Mouse (Mus musculus) forebrain, embryonic 16.5 days (tissue): ENCODE measurements around the gene Btnl10. TPM values are rescaled to one million over a fixed set of nuclear protein-coding genes. Genes with fewer than 3 reads are reported as not detected.
"Not testable (repeated sequence)": the region's sequence is repeated elsewhere in the genome, so short reads cannot be mapped to it uniquely, and the experiment has no call there.

Experiments
- ATAC-seq: fragments of 200-750 bp; cut with Nextera tagmentation; 2 replicates; pipeline ENCODE4 v1.8.0; 2017; ENCODE audit warnings: mild to moderate bottlenecking, moderate library complexity
- H3K27ac ChIP-seq: fragments of 300-500 bp; sonication (generic); 2 replicates; pipeline ENCODE4 v1.5.1; 2014; ENCODE audit warnings: low read length, control low read depth
- H3K27me3 ChIP-seq: fragments of 300-500 bp; sonication (generic); replicated peaks from 2 replicates; pipeline ENCODE4 v1.6.1; 2014; ENCODE audit warnings: low read length; ENCODE audit not compliant: control insufficient read depth, insufficient read depth
- H3K36me3 ChIP-seq: fragments of 300-500 bp; sonication (generic); 2 replicates; pipeline ENCODE4 v1.6.1; 2014; ENCODE audit not compliant: control insufficient read depth, insufficient read depth
- H3K4me1 ChIP-seq: fragments of 300-500 bp; sonication (generic); replicated peaks from 2 replicates; pipeline ENCODE4 v1.6.1; 2014; ENCODE audit warnings: low read length; ENCODE audit not compliant: control insufficient read depth, insufficient read depth
- H3K4me2 ChIP-seq: fragments of 300-500 bp; sonication (generic); 2 replicates; pipeline ENCODE4 v1.6.1; 2014; ENCODE audit warnings: mild to moderate bottlenecking, low read length, control low read depth
- H3K4me3 ChIP-seq: fragments of 300-500 bp; sonication (generic); replicated peaks from 2 replicates; pipeline ENCODE4 v1.5.1; 2014; ENCODE audit warnings: mild to moderate bottlenecking, low read length, control low read depth
- H3K9ac ChIP-seq: fragments of 300-500 bp; sonication (generic); replicated peaks from 2 replicates; pipeline ENCODE4 v1.6.1; 2014; ENCODE audit warnings: low read depth, low read length, control low read depth
- H3K9me3 ChIP-seq: fragments of 300-500 bp; sonication (generic); 2 replicates; pipeline ENCODE4 v1.6.1; 2016; ENCODE audit warnings: low read length; ENCODE audit not compliant: control insufficient read depth
- WGBS: fragments of 180-500 bp; shearing (Covaris S2); extraction: QIAGEN DNeasy Blood & Tissue Kit; methylation state at CpG from one replicate; pipeline ENCODE4 v1.1.7; 2014; 5-methylcytosine and 5-hydroxymethylcytosine counted together
- polyA plus RNA-seq: library from polyadenylated mRNA; unstranded; fragments of >200 nt; fragmentation: Nextera tagmentation; extraction: Ambion mirVana; gene quantifications from 2 replicates; pipeline ENCODE4 v1.2.1, GENCODE M21; 2015

Gene Btnl10
- polyA plus RNA-seq, 1 experiment from 2014 or later, result not detected

DNA sequence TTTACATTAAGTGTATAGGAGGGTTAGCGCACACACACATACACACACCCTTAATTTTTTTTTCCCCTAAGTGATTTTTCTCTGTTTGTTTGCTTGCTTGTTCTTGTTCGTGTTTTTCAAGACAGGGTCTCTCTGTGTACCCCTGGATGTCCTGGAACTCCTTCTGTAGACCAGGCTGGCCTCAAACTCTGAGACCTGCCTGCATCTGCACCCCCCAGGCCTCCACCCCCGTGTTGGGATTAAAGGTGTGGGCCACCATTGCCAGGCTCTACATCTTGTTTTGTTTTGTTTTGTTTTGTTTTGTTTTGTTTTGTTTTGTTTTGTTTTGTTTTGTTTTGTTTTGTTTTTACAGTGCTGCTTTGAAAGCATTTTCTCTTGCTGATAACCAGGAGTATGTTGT is 29.6 kb downstream of the Btnl10 start:
- H3K36me3 ChIP-seq, result no peaks in the 10 kb centered on the region
- peaks cover 17% of the 10 kb centered on the region for H3K4me1 ChIP-seq
- no peaks in the 10 kb centered on the region for H3K9me3 ChIP-seq
- ATAC-seq, result no peak
- 75% methylated on average over 3 of the region's 3 CpGs for WGBS
- peak overlapping the region; percentile 86 for H3K4me2 ChIP-seq
- H3K4me3 ChIP-seq, result no peak overlapping the region; the same call in 1 of the 2 replicates
- H3K27me3 ChIP-seq, result no peaks in the 10 kb centered on the region
- H3K9ac ChIP-seq, result peak overlapping the region; percentile 74
- peak overlapping the region; percentile 100 for H3K27ac ChIP-seq

DNA sequence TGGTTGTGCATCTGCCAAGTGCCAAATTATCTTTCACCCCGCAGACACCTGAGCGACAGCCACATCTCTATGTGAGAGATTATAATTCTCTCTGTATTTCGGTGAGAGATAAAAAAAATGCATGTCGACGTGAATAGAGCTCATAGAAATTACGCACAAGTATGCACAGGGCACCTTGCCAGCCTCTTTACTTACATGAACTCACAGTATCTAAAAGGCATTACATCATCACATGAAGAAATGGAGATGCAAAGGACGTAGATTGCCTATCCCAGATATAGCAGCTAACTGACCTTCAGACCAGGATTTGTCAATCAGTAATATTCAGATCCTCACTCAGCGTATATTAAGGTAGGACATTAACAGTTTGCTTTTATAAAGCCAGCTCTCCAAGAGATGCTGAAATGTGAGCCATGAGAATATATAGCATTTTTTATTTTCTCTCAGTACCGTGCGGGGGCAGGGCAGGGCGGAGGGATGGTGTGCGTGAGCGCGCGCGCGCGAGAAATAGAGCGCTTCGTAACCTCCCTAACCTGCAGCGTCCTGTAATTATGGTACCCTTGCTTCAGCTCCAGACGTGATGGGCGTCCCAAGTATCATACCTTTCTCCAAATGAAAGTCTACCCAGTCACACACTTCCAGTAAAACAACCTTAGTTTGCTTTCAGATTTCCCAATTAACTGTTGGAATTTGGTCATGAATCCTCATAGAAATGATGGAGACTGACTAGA is 30.3 kb downstream of the Btnl10 start:
- Histone ChIP-seq H3K4me3 (peak overlapping the region; percentile 52), H3K36me3 (no peaks in the 10 kb centered on the region), H3K9ac (peak overlapping the region; percentile 74), H3K9me3 (no peaks in the 10 kb centered on the region), H3K4me1 (peaks cover 20% of the 10 kb centered on the region), H3K27me3 (no peaks in the 10 kb centered on the region), H3K27ac (peak overlapping the region; percentile 100), H3K4me2 (peak overlapping the region; percentile 86)
- ATAC-seq, result peak; percentile 57
- 3% methylated on average over 23 of the region's 23 CpGs for whole genome bisulfite sequencing

DNA sequence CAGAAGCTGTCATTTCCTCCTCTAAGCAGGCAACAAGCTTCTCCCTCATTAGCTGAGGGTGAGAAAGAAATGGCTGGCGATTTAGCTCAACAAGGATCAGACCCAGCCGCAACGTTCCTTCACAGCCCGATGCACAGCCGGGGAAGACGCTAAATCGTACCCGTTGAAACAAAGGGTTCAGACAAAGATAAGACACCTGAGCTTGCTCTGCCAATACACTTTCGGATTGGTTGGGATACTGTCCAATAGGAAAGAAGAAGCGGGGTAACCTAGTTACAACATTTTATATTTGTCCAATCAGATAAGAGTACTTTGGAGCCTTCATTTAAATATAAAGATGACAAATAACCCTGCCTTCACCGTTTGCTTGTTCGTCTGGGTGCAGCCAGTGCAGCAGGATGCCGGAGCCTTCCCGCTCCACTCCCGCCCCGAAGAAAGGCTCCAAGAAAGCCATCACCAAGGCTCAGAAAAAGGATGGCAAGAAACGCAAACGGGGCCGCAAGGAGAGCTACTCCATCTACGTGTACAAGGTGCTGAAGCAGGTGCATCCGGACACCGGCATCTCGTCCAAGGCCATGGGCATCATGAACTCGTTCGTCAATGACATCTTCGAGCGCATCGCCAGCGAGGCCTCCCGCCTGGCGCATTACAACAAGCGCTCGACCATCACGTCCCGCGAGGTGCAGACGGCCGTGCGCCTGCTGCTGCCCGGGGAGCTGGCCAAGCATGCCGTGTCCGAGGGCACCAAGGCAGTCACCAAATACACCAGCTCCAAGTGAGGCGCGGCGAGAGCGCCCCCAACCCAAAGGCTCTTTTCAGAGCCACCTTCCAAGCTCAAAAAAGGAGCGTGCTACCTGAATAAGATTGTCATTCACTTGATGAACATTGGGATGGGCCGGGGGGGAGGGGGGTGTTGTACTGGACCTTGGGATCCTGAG is 31.1 kb downstream of the Btnl10 start, which contains the start of gene Hist3h2ba:
Gene Hist3h2ba, plus strand, starts transcription at position 379 of the 938 bp plus-strand sequence.
- Histone ChIP-seq H3K9me3 (no peaks in the 10 kb centered on the region), H3K36me3 (no peaks in the 10 kb centered on the region), H3K4me1 (peaks cover 22% of the 10 kb centered on the region), H3K4me2 (peak within 1 kb of the TSS; percentile 86), H3K27me3 (no peaks in the 10 kb centered on the region), H3K4me3 (peak within 1 kb of the TSS; percentile 52), H3K27ac (peak within 1 kb of the TSS; percentile 100), H3K9ac (peak within 1 kb of the TSS; percentile 89)
- under 1% methylated on average over 48 of the region's 48 CpGs for WGBS
- ATAC-seq, result peak; percentile 88

GRCm38 (mm10) chr11:58949480-58950431 is 32.0 kb downstream of the Btnl10 start:
- Histone ChIP-seq H3K27me3 (no peaks in the 10 kb centered on the region), H3K9ac (peak overlapping the region; percentile 89), H3K9me3 (no peaks in the 10 kb centered on the region), H3K4me2 (peak overlapping the region; percentile 86), H3K36me3 (no peaks in the 10 kb centered on the region), H3K4me3 (peak overlapping the region; percentile 52), H3K4me1 (peaks cover 22% of the 10 kb centered on the region), H3K27ac (peak overlapping the region; percentile 100)
- whole genome bisulfite sequencing, result under 1% methylated on average over 20 of the region's 20 CpGs
- peak; percentile 67 for ATAC-seq

- Histone ChIP-seq H3K27ac (peak overlapping the region; percentile 100), H3K4me3 (no peak overlapping the region), H3K4me1 (peaks cover 24% of the 10 kb centered on the region), H3K9me3 (no peaks in the 10 kb centered on the region), H3K27me3 (no peaks in the 10 kb centered on the region), H3K4me2 (peak overlapping the region; percentile 86), H3K9ac (no peak overlapping the region), H3K36me3 (no peaks in the 10 kb centered on the region)
- WGBS, result 46% methylated on average over 5 of the region's 5 CpGs
- no peak for ATAC-seq
Observed at GRCm38 (mm10) chr11:58951210-58951609, 33.5 kb downstream of the Btnl10 start.

DNA sequence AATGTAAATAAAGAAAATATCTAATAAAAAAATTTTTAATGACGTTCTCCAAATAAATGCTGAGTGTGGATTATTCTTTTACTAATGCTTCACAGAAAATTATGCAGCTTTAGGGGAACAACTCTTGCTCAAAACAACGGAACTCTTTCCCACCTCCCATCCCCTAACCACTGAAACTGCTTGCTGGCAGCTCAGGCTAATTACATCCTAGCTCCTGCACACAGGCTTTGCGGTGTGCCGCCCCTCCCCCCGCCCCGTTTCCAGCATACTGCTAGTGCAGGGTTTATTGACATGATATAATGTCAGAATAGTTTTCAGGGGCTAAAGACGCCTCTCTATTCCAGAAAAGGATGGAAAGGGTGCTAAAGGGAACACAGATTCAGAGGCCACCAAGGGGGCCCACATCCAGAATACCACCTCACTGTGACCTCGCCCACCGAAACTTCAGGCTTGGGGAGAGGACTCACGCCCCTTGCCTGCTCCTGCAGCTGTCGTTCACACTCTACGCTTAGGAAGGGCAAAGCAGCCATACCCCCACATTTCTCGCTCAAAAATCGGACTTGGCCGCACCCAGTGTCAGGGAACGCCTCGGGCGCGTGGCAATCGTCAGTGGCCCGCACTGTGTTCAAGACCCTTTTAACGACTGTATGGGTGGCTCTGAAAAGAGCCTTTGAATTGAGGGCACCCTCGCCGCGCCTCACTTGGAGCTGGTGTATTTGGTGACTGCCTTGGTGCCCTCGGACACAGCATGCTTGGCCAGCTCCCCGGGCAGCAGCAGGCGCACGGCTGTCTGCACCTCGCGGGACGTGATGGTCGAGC is 35.9 kb downstream of the Btnl10 start:
- H3K4me3 ChIP-seq, result peak overlapping the region; percentile 99
- H3K9me3 ChIP-seq, result no peaks in the 10 kb centered on the region
- H3K4me1 ChIP-seq, result peaks cover 45% of the 10 kb centered on the region
- peak overlapping the region; percentile 85 for H3K4me2 ChIP-seq
- under 1% methylated on average over 33 of the region's 33 CpGs for WGBS
- H3K9ac ChIP-seq, result peak overlapping the region; percentile 96
- peak; percentile 14 for ATAC-seq
- H3K36me3 ChIP-seq, result no peaks in the 10 kb centered on the region
- peak overlapping the region; percentile 100 for H3K27ac ChIP-seq
- H3K27me3 ChIP-seq, result no peaks in the 10 kb centered on the region

DNA sequence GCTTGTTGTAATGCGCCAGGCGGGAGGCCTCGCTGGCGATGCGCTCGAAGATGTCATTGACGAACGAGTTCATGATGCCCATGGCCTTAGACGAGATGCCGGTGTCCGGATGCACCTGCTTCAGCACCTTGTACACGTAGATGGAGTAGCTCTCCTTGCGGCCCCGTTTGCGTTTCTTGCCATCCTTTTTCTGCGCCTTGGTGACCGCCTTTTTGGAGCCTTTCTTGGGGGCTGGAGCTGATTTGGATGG is 36.4 kb downstream of the Btnl10 start:
- peak overlapping the region; percentile 85 for H3K4me2 ChIP-seq
- peaks cover 48% of the 10 kb centered on the region for H3K4me1 ChIP-seq
- H3K27me3 ChIP-seq, H3K9me3 ChIP-seq, H3K36me3 ChIP-seq: not testable (repeated sequence)
- under 1% methylated on average over 17 of the region's 17 CpGs for WGBS
- H3K27ac ChIP-seq, result peak overlapping the region; percentile 100
- peak overlapping the region; percentile 96 for H3K9ac ChIP-seq
- peak; percentile 9 for ATAC-seq
- peak overlapping the region; percentile 99 for H3K4me3 ChIP-seq

GRCm38 (mm10) chr11:58954420-58955142 is 36.9 kb downstream of the Btnl10 start, which contains the start of the genes Hist3h2a and Trim17:
Gene Hist3h2a (plus strand): TSS chr11:58954685.
Gene Trim17 (plus strand): TSS chr11:58954685.
- no peaks in the 10 kb centered on the region for H3K9me3 ChIP-seq
- peaks cover 53% of the 10 kb centered on the region for H3K4me1 ChIP-seq
- no peaks in the 10 kb centered on the region for H3K36me3 ChIP-seq
- peak; percentile 86 for ATAC-seq
- peak within 1 kb of the TSS; percentile 99 for H3K4me3 ChIP-seq
- peak within 1 kb of the TSS; percentile 96 for H3K9ac ChIP-seq
- H3K27me3 ChIP-seq, result no peaks in the 10 kb centered on the region
- peak within 1 kb of the TSS; percentile 91 for H3K4me2 ChIP-seq
- WGBS, result under 1% methylated on average over 49 of the region's 49 CpGs
- H3K27ac ChIP-seq, result peak within 1 kb of the TSS; percentile 100
